Mouse (Mus musculus) heart, adult 8-10 months (tissue): ENCODE data around the gene Exosc10. TPM values are rescaled to one million over a fixed set of nuclear protein-coding genes. Genes with fewer than 3 reads are reported as not detected.

Experiments used
- DNase-seq: peaks from one replicate; pipeline ENCODE4 v3.0.0; 2022; ENCODE audit warnings: low spot score
- total RNA-seq, 4 experiments: library from RNA; stranded (reverse); gene quantifications; 2 replicates each; pipeline ENCODE4 v1.2.4; 2022

Exosc10 gene
- 10 to 100 TPM; 31.6 to 40.9 (median 35.7) TPM for total RNA-seq

- peak; percentile 88 for DNase-seq
Measured at GRCm38 (mm10) chr4:148558297-148559000, at the start of gene Exosc10. Exosc10 (plus strand) TSS chr4:148558429.

- DNase-seq, result no peak
Measured at GRCm38 (mm10) chr4:148509450-148510084, 48.7 kb upstream of the Exosc10 start.

GRCm38 (mm10) chr4:148510691-148511090 lies 47.5 kb upstream of the Exosc10 start:
- DNase-seq, result peak; percentile 55

GRCm38 (mm10) chr4:148511334-148511733 lies 46.9 kb upstream of the Exosc10 start:
- no peak for DNase-seq

- no peak for DNase-seq
Measured at GRCm38 (mm10) chr4:148513021-148513559, 45.1 kb upstream of the Exosc10 start.

- DNase-seq, result no peak
Measured at GRCm38 (mm10) chr4:148515313-148515712, 42.9 kb upstream of the Exosc10 start.

GRCm38 (mm10) chr4:148517809-148518208 lies 40.4 kb upstream of the Exosc10 start:
- DNase-seq, result no peak

- DNase-seq, result no peak
Measured at GRCm38 (mm10) chr4:148518235-148518795, 39.9 kb upstream of the Exosc10 start.

GRCm38 (mm10) chr4:148523538-148523937 lies 34.7 kb upstream of the Exosc10 start:
- DNase-seq, result no peak

GRCm38 (mm10) chr4:148527158-148527910 lies 30.9 kb upstream of the Exosc10 start:
- no peak for DNase-seq

- no peak for DNase-seq
Measured at GRCm38 (mm10) chr4:148530351-148530750, 27.9 kb upstream of the Exosc10 start.

- DNase-seq, result no peak
Measured at GRCm38 (mm10) chr4:148530778-148531177, 27.5 kb upstream of the Exosc10 start.

GRCm38 (mm10) chr4:148531341-148531740 lies 26.9 kb upstream of the Exosc10 start:
- DNase-seq, result no peak

GRCm38 (mm10) chr4:148532516-148532915 lies 25.7 kb upstream of the Exosc10 start:
- DNase-seq, result no peak

GRCm38 (mm10) chr4:148533613-148534328 lies 24.5 kb upstream of the Exosc10 start:
- peak; percentile 39 for DNase-seq

GRCm38 (mm10) chr4:148535876-148536275 lies 22.4 kb upstream of the Exosc10 start:
- DNase-seq, result no peak

- DNase-seq, result no peak
Measured at GRCm38 (mm10) chr4:148549106-148549505, 9.1 kb upstream of the Exosc10 start.

- DNase-seq, result no peak
Measured at GRCm38 (mm10) chr4:148557766-148558165, 463 bp upstream of the Exosc10 start.

- DNase-seq, result no peak
Measured at GRCm38 (mm10) chr4:148562676-148563075, 4.4 kb downstream of the Exosc10 start.

- no peak for DNase-seq
Measured at GRCm38 (mm10) chr4:148563595-148563994, 5.4 kb downstream of the Exosc10 start.

- no peak for DNase-seq
Measured at GRCm38 (mm10) chr4:148570138-148570537, 11.9 kb downstream of the Exosc10 start.
